Mouse (Mus musculus) MEL (cell line): ENCODE data around the gene Flvcr1. TPM values are rescaled to one million over a fixed set of nuclear protein-coding genes. Genes with fewer than 3 reads are reported as not detected.

Source experiments
- DNase-seq: peaks from one replicate; pipeline ENCODE4 v3.0.0; 2011; ENCODE audit warnings: low read depth, low spot score
- H3K27ac ChIP-seq: 2 replicates; pipeline ENCODE4 v1.5.1; 2012; ENCODE audit warnings: low read depth, mild to moderate bottlenecking, control low read depth, low read length, moderate library complexity; ENCODE audit not compliant: control insufficient read depth
- H3K27me3 ChIP-seq, 2 experiments: fragments of 150-350 bp in 1 of 2; sonication (generic) in 1 of 2; 2 replicates each; pipeline ENCODE4 v1.6.1; 2012; ENCODE audit warnings: low read length in 2 of 2, mild to moderate bottlenecking in 2 of 2, improper control_type of control experiment in 1 of 2, moderate library complexity in 1 of 2; ENCODE audit not compliant: insufficient read depth in 2 of 2, control insufficient read depth in 1 of 2
- H3K36me3 ChIP-seq, 2 experiments: 2 replicates each; pipeline ENCODE4 v1.6.1; 2012 to 2014; ENCODE audit warnings: low read length in 2 of 2, improper control_type of control experiment in 1 of 2, inconsistent platforms in 1 of 2, mild to moderate bottlenecking in 1 of 2; ENCODE audit not compliant: insufficient read depth in 2 of 2, control insufficient read depth in 1 of 2
- H3K4me1 ChIP-seq, 2 experiments: fragments of 150-350 bp in 1 of 2; sonication (generic) in 1 of 2; 2 replicates each; pipeline ENCODE4 v1.6.1; 2012; ENCODE audit warnings: low read length in 2 of 2, improper control_type of control experiment in 1 of 2, mild to moderate bottlenecking in 1 of 2; ENCODE audit not compliant: insufficient read depth in 2 of 2, control insufficient read depth in 1 of 2
- H3K4me3 ChIP-seq, 2 experiments: fragments of 150-350 bp in 1 of 2; sonication (generic) in 1 of 2; 2 replicates each; pipeline ENCODE4 v1.5.1; 2012; ENCODE audit warnings: low read depth in 2 of 2, low read length in 2 of 2, mild to moderate bottlenecking in 2 of 2, moderate library complexity in 2 of 2, control low read depth in 1 of 2, improper control_type of control experiment in 1 of 2; ENCODE audit not compliant: control insufficient read depth in 1 of 2, insufficient read depth in 1 of 2
- H3K79me2 ChIP-seq: 2 replicates; pipeline ENCODE4 v1.6.1; 2012; ENCODE audit warnings: mild to moderate bottlenecking, low read length, moderate library complexity; ENCODE audit not compliant: control insufficient read depth, poor library complexity, insufficient read depth
- H3K9ac ChIP-seq: 2 replicates; pipeline ENCODE4 v1.6.1; 2012; ENCODE audit warnings: low read depth, mild to moderate bottlenecking, control low read depth, low read length, moderate library complexity; ENCODE audit not compliant: control insufficient read depth, poor library complexity, severe bottlenecking
- H3K9me3 ChIP-seq: fragments of 150-350 bp; sonication (generic); replicated peaks from 2 replicates; pipeline ENCODE4 v1.6.1; 2012; ENCODE audit warnings: mild to moderate bottlenecking, low read length, improper control_type of control experiment, moderate library complexity; ENCODE audit not compliant: insufficient read depth
- EP300 ChIP-seq, 2 experiments: IDR thresholded peaks; 2 replicates each; pipeline ENCODE4 v1.6.1; 2011; ENCODE audit warnings: improper control_type of control experiment in 2 of 2, low read length in 2 of 2, low read depth in 1 of 2, mild to moderate bottlenecking in 1 of 2
- ETS1 ChIP-seq: IDR thresholded peaks from 2 replicates; pipeline ENCODE4 v1.6.1; 2012; ENCODE audit warnings: low read depth, mild to moderate bottlenecking, inconsistent platforms, low read length, improper control_type of control experiment, moderate library complexity
- GABPA ChIP-seq: IDR thresholded peaks from 2 replicates; pipeline ENCODE4 v1.6.1; 2012; ENCODE audit warnings: low read depth, mild to moderate bottlenecking, inconsistent platforms, low read length, improper control_type of control experiment, moderate library complexity
- GATA1 ChIP-seq: IDR thresholded peaks from 2 replicates; pipeline ENCODE4 v1.6.1; 2011; ENCODE audit warnings: low read depth, low read length, improper control_type of control experiment
- MAFK ChIP-seq: IDR thresholded peaks from 2 replicates; pipeline ENCODE4 v1.6.1; 2011; ENCODE audit warnings: low read depth, mild to moderate bottlenecking, low read length, improper control_type of control experiment, borderline replicate concordance
- MAX ChIP-seq: IDR thresholded peaks from 2 replicates; pipeline ENCODE4 v1.6.1; 2011; ENCODE audit warnings: low read length, improper control_type of control experiment
- MEF2A ChIP-seq: IDR thresholded peaks from 2 replicates; pipeline ENCODE4 v1.6.1; 2014; ENCODE audit warnings: low read depth, mild to moderate bottlenecking, inconsistent platforms, low read length, improper control_type of control experiment; ENCODE audit not compliant: poor library complexity, insufficient replicate concordance, severe bottlenecking; ENCODE audit errors: extremely low read depth
- MXI1 ChIP-seq: IDR thresholded peaks from 2 replicates; pipeline ENCODE4 v1.6.1; 2011; ENCODE audit warnings: mild to moderate bottlenecking, low read depth, low read length, improper control_type of control experiment
- POLR2A ChIP-seq, 2 experiments: IDR thresholded peaks; 2 replicates each; pipeline ENCODE4 v1.6.1; 2011 to 2012; ENCODE audit warnings: low read length in 2 of 2, mild to moderate bottlenecking in 2 of 2, control low read depth in 1 of 2, improper control_type of control experiment in 1 of 2, low read depth in 1 of 2, moderate library complexity in 1 of 2; ENCODE audit not compliant: control insufficient read depth in 1 of 2, insufficient read depth in 1 of 2, poor library complexity in 1 of 2
- SIN3A ChIP-seq: IDR thresholded peaks from 2 replicates; pipeline ENCODE4 v1.6.1; 2012; ENCODE audit warnings: low read length, improper control_type of control experiment, inconsistent platforms
- TBP ChIP-seq: IDR thresholded peaks from 2 replicates; pipeline ENCODE4 v1.8.0; 2011; ENCODE audit warnings: low read depth, low read length, improper control_type of control experiment
- TCF12 ChIP-seq: IDR thresholded peaks from 2 replicates; pipeline ENCODE4 v1.6.1; 2014; ENCODE audit warnings: low read depth, mild to moderate bottlenecking, inconsistent platforms, low read length, improper control_type of control experiment, moderate library complexity
- USF1 ChIP-seq: IDR thresholded peaks from 2 replicates; pipeline ENCODE4 v1.6.1; 2014; ENCODE audit warnings: low read depth, mild to moderate bottlenecking, inconsistent platforms, low read length, improper control_type of control experiment, moderate library complexity
- USF2 ChIP-seq, 2 experiments: IDR thresholded peaks; 2 replicates each; pipeline ENCODE4 v1.6.1; 2011 to 2012; ENCODE audit warnings: improper control_type of control experiment in 2 of 2, low read length in 2 of 2, borderline replicate concordance in 1 of 2, inconsistent platforms in 1 of 2, low read depth in 1 of 2, mild to moderate bottlenecking in 1 of 2; ENCODE audit not compliant: insufficient read depth in 1 of 2
- ZKSCAN1 ChIP-seq: IDR thresholded peaks from 2 replicates; pipeline ENCODE4 v1.6.1; 2012; ENCODE audit warnings: low read depth, mild to moderate bottlenecking, inconsistent platforms, low read length, improper control_type of control experiment, moderate library complexity
- polyA plus RNA-seq, 2 experiments: library from polyadenylated mRNA; stranded (reverse) in 1 of 2; unstranded in 1 of 2; fragments of >175 nt in 1 of 2; fragments of >200 nt in 1 of 2; gene quantifications; 2 replicates each; pipeline versions ENCODE4 v1.2.1 to v1.2.4; 2012; ENCODE audit warnings: low replicate concordance in 2 of 2, low read depth in 1 of 2; ENCODE audit not compliant: insufficient read length in 2 of 2, insufficient read depth in 1 of 2, missing spikeins in 1 of 2
- total RNA-seq: library from RNA; depleted of rRNA; stranded (reverse); fragments of 300-350 nt; gene quantifications from 2 replicates; pipeline ENCODE4 v1.2.3, GENCODE M21; 2012

Gene Flvcr1
- total and polyA plus RNA-seq, 3 experiments = 19.1 to 36.9 TPM; not detected in 1

DNA sequence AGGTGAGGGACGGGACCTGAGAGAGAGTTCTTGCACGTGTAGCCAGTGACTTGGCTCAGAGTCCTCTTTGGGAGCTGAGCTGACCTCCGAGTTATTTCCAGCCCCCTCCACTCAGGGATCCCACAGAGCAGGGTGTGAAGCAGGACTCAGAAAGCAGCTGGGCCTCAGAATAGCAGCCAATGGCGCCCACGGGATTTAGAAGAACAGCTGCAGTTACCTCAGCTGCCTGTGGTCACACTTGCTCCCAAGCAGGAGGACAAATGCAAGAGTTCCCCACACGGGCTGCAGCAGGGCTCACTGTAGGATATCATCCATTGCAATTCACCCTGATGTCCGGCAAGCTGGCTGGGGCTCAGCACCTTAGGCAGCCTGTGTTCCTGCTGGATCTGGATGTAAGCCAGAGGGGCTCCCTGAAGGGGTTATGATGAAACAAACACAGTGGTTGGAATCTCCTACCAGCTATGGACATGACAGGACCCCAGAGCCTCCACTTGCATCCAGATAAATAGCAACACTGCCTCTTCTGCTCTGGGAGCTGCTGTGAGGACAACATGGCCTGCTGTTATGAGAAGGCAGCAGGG is 53.3 kb downstream of the Flvcr1 start:
- H3K9me3 ChIP-seq = no peaks in the 10 kb centered on the region
- no peak for TF ChIP-seq POLR2A (IDR thresholded peaks at IDR 0.05; ENCODE audit: control insufficient read depth in 1 of 2, insufficient read depth in 1 of 2, low read depth in 1 of 2, low read length in 2 of 2, poor library complexity in 1 of 2)
- TF ChIP-seq USF2 (IDR thresholded peaks at IDR 0.05; ENCODE audit: borderline replicate concordance in 1 of 2, insufficient read depth in 1 of 2, low read depth in 1 of 2, low read length in 2 of 2) = no peak
- TF ChIP-seq GABPA = no peak
- no peak for TF ChIP-seq ZKSCAN1
- no peak for TF ChIP-seq MAFK
- TF ChIP-seq MAX = no peak
- H3K79me2 ChIP-seq = no peaks in the 10 kb centered on the region
- no peak for DNase-seq
- H3K27me3 ChIP-seq = no peaks in the 10 kb centered on the region
- no peak overlapping the region; the same call in 1 of the 2 replicates for H3K27ac ChIP-seq
- peaks cover 3 to 18% of the 10 kb centered on the region in 2 experiments; a peak in 3 of 4 replicates for H3K4me1 ChIP-seq
- no peak overlapping the region for H3K9ac ChIP-seq
- peaks cover 0 to 6% of the 10 kb centered on the region in 2 experiments; a peak in 2 of 4 replicates for H3K36me3 ChIP-seq
- H3K4me3 ChIP-seq = no peak overlapping the region

DNA sequence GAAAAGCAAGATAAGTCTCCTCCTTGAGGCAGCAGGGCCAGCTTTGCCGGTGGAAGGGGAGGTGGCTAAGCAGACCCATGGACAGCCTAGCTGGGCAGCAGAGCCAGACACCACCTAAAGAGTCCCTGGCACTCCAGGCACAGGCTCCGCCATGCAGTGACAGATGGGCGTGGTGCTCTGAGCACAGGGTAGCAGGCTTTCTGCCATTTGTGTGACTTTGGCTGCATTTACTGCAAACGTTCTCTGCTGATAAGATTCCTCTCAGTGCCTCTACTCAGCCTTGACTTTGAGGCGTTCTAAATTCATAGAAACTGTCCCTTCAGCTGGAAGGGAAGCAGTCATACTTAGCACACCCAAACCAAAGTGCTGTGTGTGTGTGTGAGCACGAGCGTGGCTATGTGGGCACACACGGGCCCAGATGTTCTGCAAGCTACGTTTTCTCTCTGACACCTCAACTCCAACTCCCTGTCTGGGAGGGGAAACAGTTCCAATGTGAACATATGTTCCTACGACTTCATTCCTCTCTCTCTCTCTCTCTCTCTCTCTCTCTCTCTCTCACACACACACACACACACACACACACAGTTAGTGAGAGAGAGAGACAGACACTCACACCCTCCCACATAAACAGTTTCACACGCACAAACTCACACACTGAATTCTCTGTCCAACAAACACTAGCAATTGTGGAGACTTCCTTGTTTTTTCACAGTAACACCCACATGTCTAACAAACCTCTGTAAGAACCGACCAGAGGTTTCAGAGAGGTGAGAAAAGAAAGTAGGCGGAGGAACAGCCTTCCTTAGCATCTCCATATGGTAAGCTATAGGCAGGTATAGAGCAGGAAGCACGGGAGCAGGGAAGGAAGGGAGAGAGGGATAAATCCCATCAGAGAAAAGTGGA is 54.0 kb downstream of the Flvcr1 start:
- H3K9ac ChIP-seq = peak overlapping the region; percentile 49
- H3K27ac ChIP-seq = peak overlapping the region; percentile 68
- H3K4me1 ChIP-seq = peaks cover 3 to 18% of the 10 kb centered on the region in 2 experiments; a peak in 3 of 4 replicates
- peaks cover 0 to 6% of the 10 kb centered on the region in 2 experiments; a peak in 2 of 4 replicates for H3K36me3 ChIP-seq
- no peaks in the 10 kb centered on the region for H3K79me2 ChIP-seq
- peak; percentile 81 for DNase-seq
- H3K27me3 ChIP-seq = no peaks in the 10 kb centered on the region
- no peaks in the 10 kb centered on the region for H3K9me3 ChIP-seq
- H3K4me3 ChIP-seq = peak overlapping the region in 1 of 2 experiments; percentile 27; a peak in 2 of 4 replicates
- TF ChIP-seq MXI1 (peak; percentile 84), SIN3A (peak; percentile 72), EP300 (IDR thresholded peaks at IDR 0.05; ENCODE audit: low read depth in 1 of 2, low read length in 2 of 2) (peak in 1 of 2 experiments; percentile 8; a peak in 1 of 4 replicates), ETS1 (peak; percentile 35), GABPA (no peak), TBP (peak; percentile 83), USF1 (no peak), TCF12 (0 out of 2 replicates have a peak, but pooled peaks have one; percentile 4), MEF2A (no peak), GATA1 (peak; percentile 66; the same call in 1 of the 2 replicates)
